Mouse (Mus musculus) right cerebral cortex, adult 18-20 months (tissue): ENCODE results near the gene Fzr1.
A peak's percentile ranks its signal among the peaks of the same experiment; 100 is the strongest.

Experiments used
- DNase-seq: peaks from one replicate; pipeline ENCODE4 v3.0.0; 2022; ENCODE audit warnings: mixed read lengths

The Fzr1 gene

GRCm38 (mm10) chr10:81377793-81378552, at the start of gene Fzr1:
Fzr1 (minus strand) TSS chr10:81378516.
- DNase-seq = no peak

DNA sequence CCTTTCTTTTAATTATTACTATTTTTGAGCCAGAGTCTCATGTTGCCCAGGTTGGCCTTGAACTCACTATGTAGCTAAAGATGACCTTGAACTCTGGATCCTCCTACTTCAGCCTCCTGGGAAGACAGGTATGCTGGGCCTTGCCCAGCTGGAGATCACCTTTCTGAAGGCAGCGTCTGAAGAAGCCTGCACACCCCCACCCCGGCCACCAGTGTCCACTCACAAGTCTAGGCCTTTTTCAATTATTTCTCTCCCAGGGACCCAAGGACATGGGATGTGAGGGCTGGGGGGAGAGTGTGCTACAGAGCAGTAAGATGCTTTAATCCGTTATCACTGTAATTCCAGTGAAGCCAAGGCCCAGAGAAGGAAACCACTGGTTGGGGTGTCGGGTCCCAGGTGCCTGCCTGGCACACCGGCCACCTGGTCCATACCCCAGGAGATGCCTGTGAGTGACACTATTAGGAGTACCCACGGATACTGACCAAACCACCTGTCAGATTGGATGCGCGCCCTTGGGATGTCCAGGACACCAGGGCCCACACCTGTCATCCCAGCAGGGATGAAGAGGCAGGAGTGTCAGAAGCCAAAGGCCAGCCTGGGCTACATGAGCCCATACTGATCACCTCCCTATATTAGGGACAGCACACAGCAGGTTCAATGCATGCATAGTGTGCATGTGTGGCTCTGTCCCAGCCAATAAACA, 49.6 kb upstream of the Fzr1 start:
- DNase-seq = no peak

DNA sequence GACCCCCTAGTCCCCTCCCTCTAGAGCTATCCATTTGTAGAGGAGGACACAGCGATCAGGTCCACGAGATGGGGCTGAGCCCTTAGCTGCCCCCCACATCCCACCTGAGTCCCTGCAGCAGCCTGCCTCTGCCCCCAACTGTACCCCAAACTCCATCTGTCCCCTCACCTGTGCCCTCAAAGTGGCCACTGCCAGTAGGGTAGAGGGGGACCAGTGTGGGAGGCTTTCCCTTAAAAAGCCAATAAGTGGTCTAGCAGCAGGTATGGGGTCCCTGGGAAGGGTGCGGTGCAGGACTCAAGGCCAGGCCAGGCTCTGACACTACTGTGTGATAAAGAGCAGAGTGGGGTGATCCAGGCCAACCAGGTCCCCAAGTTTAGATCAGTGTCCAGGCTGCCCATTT, 49.0 kb upstream of the Fzr1 start:
- no peak for DNase-seq

GRCm38 (mm10) chr10:81426897-81427296, 48.6 kb upstream of the Fzr1 start:
- DNase-seq = no peak

GRCm38 (mm10) chr10:81426081-81426671, 47.9 kb upstream of the Fzr1 start:
- DNase-seq = no peak

GRCm38 (mm10) chr10:81425236-81425850, 47.0 kb upstream of the Fzr1 start:
- DNase-seq = no peak

GRCm38 (mm10) chr10:81424246-81425051, 46.1 kb upstream of the Fzr1 start:
- no peak for DNase-seq

DNA sequence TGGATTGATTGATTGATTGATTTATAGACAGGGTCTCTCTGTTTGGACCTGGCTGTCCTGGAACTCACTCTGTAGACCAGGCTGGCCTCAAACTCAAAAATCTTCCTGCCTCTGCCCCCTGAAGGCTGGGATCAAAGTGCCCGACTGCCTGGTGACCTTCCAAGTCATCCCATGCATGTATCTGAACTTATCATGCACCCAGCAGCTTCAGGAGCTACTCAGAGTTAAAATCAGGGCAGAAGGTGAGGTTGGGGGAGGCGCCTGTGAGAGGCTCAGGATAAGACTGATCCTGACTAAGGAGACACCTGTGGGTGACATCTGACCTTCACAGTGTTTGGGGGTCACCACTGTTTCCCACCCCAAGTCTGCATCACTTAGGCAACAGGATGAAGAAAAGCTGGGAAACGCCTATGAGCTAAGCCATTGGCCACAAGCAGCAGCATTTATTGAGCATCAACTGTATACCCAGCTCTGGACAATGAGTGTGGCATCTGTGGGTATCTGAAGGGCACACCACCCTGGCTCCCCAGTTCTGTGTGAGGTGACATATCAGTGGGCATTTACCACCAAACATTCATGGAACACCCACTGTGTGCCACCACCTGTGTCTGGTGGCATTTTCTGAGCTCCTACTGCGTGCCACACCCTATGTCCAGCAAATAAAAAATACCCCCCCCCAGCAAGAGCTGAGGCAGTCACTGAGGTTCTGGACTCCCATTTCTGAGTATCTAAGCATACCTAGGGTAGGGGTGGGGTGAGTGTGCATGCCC, 45.3 kb upstream of the Fzr1 start:
- no peak for DNase-seq

DNA sequence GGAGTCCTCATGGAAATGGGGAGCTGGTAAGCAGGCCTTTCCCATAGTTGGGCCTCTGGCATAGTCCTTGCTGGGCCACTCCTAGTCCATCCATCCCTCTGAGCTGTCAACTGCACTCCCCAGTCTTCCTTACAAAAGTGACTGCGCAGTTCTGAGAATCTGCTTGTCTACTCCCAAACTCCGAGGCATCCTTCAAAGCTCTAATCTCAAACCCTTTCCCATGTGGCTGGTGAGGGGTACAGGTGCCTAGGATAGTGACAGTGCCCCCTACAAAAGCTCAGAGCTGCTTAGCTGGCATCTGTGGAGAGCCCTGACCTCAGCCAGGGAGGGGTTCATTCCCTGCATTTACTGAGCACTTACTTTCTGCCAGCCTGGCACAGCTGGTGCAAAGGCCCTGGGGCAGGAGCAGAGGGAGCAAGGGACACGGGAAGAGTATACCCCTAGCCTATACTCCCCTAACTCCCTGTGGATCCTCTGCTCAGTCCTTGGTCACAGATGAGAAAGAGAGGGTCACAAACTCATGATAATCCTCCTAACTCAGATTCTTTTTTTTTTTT, 44.4 kb upstream of the Fzr1 start:
- no peak for DNase-seq

- DNase-seq = no peak
Measured at GRCm38 (mm10) chr10:81422191-81422590, 43.9 kb upstream of the Fzr1 start.

DNA sequence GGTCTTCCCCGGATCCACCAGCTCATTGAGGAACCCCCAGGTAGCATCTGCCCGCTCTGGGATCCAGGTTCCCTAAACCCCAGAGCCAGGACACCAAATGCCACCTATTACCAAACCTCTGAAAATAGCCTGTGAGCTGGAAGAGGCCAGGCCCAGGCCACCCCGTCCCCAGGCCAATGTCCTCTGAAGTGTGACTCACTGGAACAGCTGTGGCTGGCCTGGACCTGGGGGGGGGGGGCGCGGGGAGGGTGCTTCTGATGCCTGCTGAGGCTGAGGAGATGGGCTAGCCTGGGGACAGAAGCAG, 43.4 kb upstream of the Fzr1 start:
- DNase-seq = no peak

DNA sequence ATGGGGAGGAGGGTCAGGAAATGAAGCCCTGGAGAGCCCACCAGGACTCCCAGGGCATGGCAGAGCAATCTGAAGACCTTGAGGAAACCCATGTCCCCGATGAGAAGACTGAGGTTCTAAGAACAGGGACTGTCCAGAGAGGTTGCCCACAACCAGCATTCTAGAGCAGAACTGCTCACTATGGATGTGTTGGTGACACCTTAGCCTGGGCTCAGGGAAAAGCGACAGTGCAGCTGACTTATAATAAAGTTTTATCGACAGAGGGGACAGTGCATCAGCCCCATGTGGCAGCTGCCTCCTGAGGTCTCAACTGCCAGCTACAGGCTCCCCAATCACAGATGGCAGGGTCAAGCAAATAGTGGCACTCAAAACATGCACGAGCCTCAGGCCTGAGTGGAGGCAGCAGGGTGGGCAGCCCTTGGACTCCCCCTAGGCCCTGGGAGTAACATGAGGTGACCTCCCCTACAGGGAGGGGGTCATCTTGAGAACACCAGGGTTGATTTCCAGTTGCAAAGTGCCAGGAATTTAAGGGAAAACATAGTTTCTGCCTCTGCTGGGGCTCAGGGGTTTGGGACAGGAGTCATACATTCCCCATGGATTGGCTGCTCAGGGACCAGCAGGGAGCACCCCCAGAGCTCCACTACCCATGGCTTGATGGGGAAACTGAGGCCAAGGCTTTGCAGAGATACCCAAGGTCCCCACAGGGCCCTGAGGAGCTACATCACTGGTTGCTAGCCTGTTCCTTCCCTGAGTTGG, 42.9 kb upstream of the Fzr1 start:
- no peak for DNase-seq

DNA sequence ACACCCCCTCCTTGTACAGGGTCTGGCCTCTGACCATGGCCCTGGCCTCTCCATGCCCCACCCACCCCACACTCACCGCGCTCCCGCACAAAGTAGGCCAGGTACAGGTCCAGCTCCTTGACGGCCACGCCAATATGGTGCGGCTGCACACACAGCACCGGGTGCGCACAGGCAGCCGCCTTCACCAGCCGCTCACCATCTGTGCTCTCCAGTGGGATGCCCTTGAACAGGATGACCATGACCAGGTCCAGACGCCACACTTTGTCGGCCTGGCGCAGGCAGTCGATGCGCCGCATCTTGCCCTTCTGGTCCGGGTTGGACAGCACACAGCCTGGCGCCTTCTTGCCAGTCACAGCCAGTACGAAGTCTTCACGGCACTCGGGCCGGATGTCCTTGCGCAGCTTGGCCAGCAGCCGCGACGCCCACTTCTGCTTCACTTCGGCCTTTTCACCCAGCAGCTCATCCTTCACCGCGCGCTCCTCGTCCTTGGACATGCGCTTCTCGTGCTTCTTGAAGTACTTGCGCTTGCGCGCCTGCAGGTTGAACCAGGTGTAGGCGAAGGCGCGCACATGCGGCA, 42.0 kb upstream of the Fzr1 start:
- no peak for DNase-seq

DNA sequence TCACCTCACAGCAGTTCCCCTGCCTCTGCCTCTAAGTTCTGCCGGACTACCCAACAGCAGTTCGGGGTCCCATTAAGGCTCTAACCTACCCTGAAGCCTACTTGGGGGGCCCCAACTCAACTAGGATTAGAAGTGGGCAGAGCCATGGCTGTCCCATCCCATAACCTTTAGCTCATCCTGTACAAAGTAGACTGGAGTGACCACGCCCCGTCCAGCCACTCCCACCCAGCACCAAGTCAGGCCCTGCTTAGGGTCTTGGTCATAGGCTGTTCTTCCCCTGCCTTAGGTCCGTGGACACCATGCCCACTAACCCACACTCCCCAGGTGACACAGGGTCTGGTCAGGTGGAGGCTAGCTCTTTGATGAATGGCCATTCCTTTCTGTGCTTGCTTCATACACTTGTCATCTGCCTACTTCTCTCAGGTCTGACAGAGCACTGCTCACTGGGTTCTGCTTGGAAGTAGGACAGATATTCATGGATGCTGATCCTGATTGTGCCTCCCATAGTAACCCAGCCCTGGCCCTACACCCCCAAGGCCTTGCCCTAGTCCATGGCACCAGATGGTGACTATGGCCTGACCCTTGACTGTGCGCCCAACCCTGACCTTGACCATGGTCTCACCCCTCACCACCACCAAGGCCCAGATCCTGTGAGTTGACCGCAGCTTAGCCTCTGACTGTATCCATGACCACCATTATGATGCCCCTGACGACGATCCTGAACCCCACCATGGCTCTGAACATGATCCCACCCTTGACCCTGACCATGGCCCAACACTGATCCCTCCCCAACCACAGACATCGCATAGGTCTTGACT, 41.0 kb upstream of the Fzr1 start:
- no peak for DNase-seq

DNA sequence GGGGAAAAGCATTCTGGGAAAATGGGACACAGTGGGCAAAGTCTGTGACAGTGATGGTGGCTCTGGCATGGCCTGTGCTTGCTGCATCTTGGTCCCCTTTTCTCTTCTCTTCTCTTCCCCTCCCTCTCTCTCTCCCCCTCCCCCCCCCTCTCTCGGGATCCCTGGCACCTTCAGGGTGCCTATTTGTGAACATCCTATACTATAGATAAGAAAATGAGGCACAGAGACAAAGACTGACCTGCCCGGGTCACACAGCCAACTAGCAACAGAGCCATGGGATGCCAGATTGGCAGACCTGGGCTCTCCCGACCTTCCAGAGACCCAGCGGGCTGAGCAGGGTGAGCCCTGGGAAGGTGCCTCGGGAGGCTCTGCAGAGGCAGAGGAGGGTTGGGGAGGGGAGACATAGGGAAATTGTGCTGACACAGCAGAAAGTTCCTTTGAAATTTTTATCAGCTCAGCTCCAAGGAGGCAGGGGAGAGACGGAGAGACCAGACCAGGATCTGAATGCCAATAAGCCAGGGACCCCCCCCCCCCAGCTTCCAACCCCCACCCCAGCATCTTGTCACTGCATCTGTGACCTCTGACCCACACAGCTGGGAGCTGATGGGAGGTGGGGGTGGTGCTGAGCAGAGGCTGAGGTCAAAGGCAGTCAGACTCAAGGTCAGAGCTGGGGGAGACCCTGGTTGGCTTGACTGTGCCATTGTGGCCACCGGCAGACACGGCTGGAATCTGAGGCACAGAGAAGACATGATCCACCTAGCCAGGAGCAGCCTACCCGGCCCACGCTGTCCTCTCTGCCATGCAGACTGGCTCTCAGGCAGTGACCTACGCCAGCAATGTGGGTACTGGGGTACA, 40.1 kb upstream of the Fzr1 start:
- no peak for DNase-seq

- no peak for DNase-seq
Measured at GRCm38 (mm10) chr10:81417227-81418215, 39.2 kb upstream of the Fzr1 start.

- DNase-seq = peak; percentile 92
Measured at GRCm38 (mm10) chr10:81416581-81417226, 38.4 kb upstream of the Fzr1 start.
